Mouse (Mus musculus) neural tube, embryonic 14.5 days (tissue): ENCODE measurements at regions not wholly inside any gene's neighbourhood (a gene's known extent, or its start where the extent isn't known, plus 50 kb on each side); places are given as distances from the start of the nearest gene placed in this dataset.

Source experiments
- ATAC-seq: fragments of 200-750 bp; cut with Nextera tagmentation; 2 replicates; pipeline ENCODE4 v1.8.0; 2017; ENCODE audit warnings: low read depth, mild to moderate bottlenecking, moderate TSS enrichment, moderate library complexity
- H3K27ac ChIP-seq: fragments of 300-500 bp; sonication (generic); 2 replicates; pipeline ENCODE4 v1.5.1; 2014; ENCODE audit warnings: low read depth, mild to moderate bottlenecking, control low read depth, low read length, moderate library complexity, mixed read lengths
- H3K27me3 ChIP-seq: fragments of 300-500 bp; sonication (generic); 2 replicates; pipeline ENCODE4 v1.6.1; 2014; ENCODE audit warnings: low read length; ENCODE audit not compliant: control insufficient read depth, insufficient read depth
- H3K36me3 ChIP-seq: fragments of 300-500 bp; sonication (generic); 2 replicates; pipeline ENCODE4 v1.6.1; 2014; ENCODE audit warnings: low read length, mixed read lengths; ENCODE audit not compliant: control insufficient read depth, insufficient read depth
- H3K4me1 ChIP-seq: fragments of 300-500 bp; sonication (generic); 2 replicates; pipeline ENCODE4 v1.6.1; 2014; ENCODE audit warnings: low read length; ENCODE audit not compliant: control insufficient read depth, insufficient read depth
- H3K4me2 ChIP-seq: fragments of 300-500 bp; sonication (generic); 2 replicates; pipeline ENCODE4 v1.6.1; 2014; ENCODE audit warnings: mild to moderate bottlenecking, low read depth, low read length, control low read depth
- H3K4me3 ChIP-seq: fragments of 300-500 bp; sonication (generic); 2 replicates; pipeline ENCODE4 v1.5.1; 2014; ENCODE audit warnings: low read depth, low read length, control low read depth, mixed read lengths
- H3K9ac ChIP-seq: fragments of 300-500 bp; sonication (generic); replicated peaks from 2 replicates; pipeline ENCODE4 v1.6.1; 2014; ENCODE audit warnings: low read depth, mild to moderate bottlenecking, control low read depth, low read length, mixed read lengths
- H3K9me3 ChIP-seq: fragments of 300-500 bp; sonication (generic); 2 replicates; pipeline ENCODE4 v1.6.1; 2016; ENCODE audit warnings: low read length; ENCODE audit not compliant: control insufficient read depth
- WGBS: fragments of 180-500 bp; shearing (Covaris S2); extraction: QIAGEN DNeasy Blood & Tissue Kit; methylation state at CpG from one replicate; pipeline ENCODE4 v1.1.7; 2014; 5-methylcytosine and 5-hydroxymethylcytosine counted together

DNA sequence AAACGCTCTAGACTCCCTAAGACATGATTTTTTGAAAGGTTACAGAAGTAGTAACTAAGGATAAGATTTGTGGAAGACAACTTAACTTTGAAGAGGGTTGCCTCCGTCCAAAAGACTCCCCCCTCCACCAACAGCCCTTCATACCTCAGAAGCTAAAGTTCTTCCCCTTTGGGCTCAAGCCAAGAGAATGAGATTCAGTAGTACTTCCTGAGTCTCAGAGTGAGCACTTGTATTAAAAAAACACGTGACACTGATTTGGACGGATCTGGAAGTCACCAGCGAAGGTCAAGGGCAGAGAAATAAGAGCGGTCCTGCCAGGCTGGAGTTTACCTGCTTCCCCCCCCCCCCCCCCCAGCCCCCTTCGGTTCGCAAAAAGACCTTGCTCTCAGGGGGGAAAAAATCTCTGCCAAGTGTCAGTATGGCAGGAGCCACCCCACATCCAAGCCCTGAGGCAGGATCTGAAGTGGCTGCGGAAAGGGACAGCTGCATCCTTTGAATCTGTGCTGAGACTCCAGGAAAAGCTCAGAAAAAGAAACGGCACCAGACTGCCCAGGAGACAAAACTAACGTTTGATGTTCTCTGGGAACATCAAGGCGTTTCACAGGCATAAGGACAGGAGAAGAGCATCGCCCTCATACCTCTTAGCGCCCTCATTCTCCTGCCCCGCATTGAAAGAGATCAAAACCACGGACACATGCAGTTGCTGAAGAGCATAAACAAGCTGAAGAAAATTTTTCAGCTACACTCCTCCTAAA is 341.2 kb upstream of the Atp2b1 start:
- WGBS = 70% methylated on average over 16 of the region's 16 CpGs

DNA sequence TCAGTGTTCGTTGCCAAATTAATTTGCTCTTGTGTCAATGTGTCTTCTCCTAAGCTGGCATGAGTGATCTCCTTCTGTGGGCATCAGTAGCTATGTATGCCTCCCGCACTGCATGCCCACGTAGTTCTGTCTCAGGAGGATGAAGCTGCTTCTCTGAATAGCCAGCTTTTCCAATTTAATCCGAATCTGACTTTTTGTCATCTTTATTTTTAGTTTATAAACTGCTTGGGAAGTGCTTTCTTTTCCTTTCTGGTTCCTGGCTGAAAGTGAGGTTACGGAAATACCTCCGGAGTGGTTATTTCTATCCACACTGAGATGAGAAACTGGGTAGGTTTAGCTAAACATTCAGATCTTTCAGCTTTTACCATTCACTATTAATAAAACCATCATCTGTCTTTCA is 337.2 kb upstream of the Atp2b1 start:
- Histone ChIP-seq H3K9ac (no peak overlapping the region), H3K27me3 (no peaks in the 10 kb centered on the region), H3K9me3 (no peaks in the 10 kb centered on the region), H3K4me2 (no peak overlapping the region), H3K36me3 (no peaks in the 10 kb centered on the region), H3K4me3 (no peak overlapping the region), H3K27ac (no peak overlapping the region), H3K4me1 (no peaks in the 10 kb centered on the region)
- no peak for ATAC-seq
- 88% methylated on average over 6 of the region's 6 CpGs for WGBS

More for the DNA sequence above, 341.2 kb upstream of the Atp2b1 start:
- H3K9me3 ChIP-seq = no peaks in the 10 kb centered on the region
- H3K4me3 ChIP-seq = no peak overlapping the region
- ATAC-seq = no peak
- H3K27ac ChIP-seq = no peak overlapping the region
- H3K9ac ChIP-seq = no peak overlapping the region
- H3K36me3 ChIP-seq = no peaks in the 10 kb centered on the region
- H3K4me1 ChIP-seq = no peaks in the 10 kb centered on the region
- no peaks in the 10 kb centered on the region for H3K27me3 ChIP-seq
- H3K4me2 ChIP-seq = no peak overlapping the region

DNA sequence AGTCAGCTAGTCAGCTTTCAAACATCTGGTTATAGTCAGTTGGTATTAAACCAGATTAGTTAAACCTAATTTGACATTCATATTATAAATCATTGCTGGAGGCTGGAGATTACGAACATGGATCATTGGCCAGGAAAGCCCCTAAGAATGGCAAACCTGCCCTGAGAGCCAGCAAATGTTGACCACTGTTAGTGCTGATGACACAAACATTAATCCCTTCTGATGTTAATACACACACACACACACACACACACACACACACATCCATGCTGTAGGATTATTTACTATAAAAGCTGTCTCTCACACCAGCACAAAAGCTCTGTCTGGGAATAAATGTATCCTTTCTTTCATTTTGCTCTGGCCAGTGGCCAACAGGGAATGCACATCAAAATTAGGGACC is 329.4 kb upstream of the Atp2b1 start:
- Histone ChIP-seq H3K9ac (no peak overlapping the region), H3K4me2 (no peak overlapping the region), H3K27me3 (no peaks in the 10 kb centered on the region), H3K36me3 (no peaks in the 10 kb centered on the region), H3K4me1 (no peaks in the 10 kb centered on the region), H3K9me3 (no peaks in the 10 kb centered on the region), H3K4me3 (no peak overlapping the region), H3K27ac (no peak overlapping the region)
- 70% methylated on average over 1 of the region's 1 CpGs for WGBS
- ATAC-seq = no peak

DNA sequence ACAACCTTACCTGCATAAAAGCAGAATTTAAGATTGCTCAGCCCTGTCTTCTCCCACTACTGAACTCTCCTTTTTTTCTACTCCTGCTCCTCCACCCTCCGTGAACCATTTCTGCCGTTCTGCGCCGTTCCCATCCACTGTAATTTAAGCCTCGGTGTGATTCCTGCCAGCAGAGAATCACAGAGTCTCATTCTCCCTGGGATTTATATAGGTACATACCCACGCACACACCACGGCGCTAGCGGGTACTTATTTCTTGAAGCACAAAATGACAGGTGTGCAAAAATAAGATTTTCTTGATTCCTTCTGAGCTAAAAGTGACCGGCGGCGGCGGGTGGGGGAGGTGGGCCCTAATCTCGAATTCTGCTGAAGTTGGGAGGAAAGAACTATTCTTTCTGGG is 324.5 kb upstream of the Atp2b1 start:
- no peak for ATAC-seq

DNA sequence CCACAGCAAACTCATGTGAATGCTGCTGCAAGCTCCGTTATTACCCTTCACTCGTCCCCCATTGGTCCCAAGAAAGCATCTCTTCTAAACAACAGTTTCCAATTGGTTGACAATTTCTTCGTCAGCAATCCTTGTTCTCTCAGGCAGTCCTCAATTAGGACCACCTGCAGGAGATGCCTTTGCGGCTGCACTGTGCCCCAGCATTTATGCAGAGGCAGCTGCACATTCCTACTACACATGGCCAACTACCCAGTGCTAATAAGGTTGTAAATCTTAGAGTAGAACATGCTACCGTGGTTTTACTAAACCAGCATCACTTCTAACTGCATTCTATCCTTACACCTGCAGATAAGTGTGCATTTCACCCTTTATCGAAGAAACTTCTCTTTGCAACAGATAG is 322.1 kb upstream of the Atp2b1 start:
- ATAC-seq = no peak
- Histone ChIP-seq H3K36me3 (no peaks in the 10 kb centered on the region), H3K4me1 (no peaks in the 10 kb centered on the region), H3K27ac (no peak overlapping the region), H3K27me3 (no peaks in the 10 kb centered on the region), H3K4me3 (no peak overlapping the region), H3K4me2 (no peak overlapping the region), H3K9ac (no peak overlapping the region), H3K9me3 (no peaks in the 10 kb centered on the region)
- 56% methylated on average over 6 of the region's 6 CpGs for WGBS

More for the DNA sequence above, 324.5 kb upstream of the Atp2b1 start:
- 86% methylated on average over 14 of the region's 14 CpGs for WGBS
- H3K27ac ChIP-seq = no peak overlapping the region
- no peak overlapping the region for H3K4me3 ChIP-seq
- H3K4me1 ChIP-seq = no peaks in the 10 kb centered on the region
- no peak overlapping the region for H3K9ac ChIP-seq
- no peak overlapping the region for H3K4me2 ChIP-seq
- H3K36me3 ChIP-seq = no peaks in the 10 kb centered on the region
- H3K9me3 ChIP-seq = no peaks in the 10 kb centered on the region
- no peaks in the 10 kb centered on the region for H3K27me3 ChIP-seq

DNA sequence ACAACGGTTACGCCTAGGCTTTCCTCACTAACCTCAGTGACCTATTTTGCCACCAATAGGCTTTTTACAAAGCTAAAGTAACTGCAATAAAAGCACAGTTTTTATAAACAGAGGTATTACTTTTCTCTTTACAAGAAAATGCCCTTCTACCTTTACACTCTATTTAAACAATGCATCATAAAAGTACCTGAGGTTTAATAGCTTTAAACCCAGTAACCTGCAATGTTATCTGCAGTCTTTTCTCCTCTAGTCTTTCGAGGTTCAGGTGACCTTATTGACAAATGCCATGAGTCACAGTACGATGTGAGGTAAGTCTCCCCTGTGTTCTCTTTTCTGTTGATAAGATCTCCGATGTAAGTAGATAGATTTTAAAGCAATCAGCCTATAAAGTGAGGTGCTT is 320.3 kb upstream of the Atp2b1 start:
- Histone ChIP-seq H3K9ac (no peak overlapping the region), H3K27ac (no peak overlapping the region), H3K9me3 (no peaks in the 10 kb centered on the region), H3K4me1 (no peaks in the 10 kb centered on the region), H3K27me3 (no peaks in the 10 kb centered on the region), H3K4me3 (no peak overlapping the region), H3K4me2 (no peak overlapping the region), H3K36me3 (no peaks in the 10 kb centered on the region)
- ATAC-seq = no peak
- 84% methylated on average over 5 of the region's 5 CpGs for WGBS

DNA sequence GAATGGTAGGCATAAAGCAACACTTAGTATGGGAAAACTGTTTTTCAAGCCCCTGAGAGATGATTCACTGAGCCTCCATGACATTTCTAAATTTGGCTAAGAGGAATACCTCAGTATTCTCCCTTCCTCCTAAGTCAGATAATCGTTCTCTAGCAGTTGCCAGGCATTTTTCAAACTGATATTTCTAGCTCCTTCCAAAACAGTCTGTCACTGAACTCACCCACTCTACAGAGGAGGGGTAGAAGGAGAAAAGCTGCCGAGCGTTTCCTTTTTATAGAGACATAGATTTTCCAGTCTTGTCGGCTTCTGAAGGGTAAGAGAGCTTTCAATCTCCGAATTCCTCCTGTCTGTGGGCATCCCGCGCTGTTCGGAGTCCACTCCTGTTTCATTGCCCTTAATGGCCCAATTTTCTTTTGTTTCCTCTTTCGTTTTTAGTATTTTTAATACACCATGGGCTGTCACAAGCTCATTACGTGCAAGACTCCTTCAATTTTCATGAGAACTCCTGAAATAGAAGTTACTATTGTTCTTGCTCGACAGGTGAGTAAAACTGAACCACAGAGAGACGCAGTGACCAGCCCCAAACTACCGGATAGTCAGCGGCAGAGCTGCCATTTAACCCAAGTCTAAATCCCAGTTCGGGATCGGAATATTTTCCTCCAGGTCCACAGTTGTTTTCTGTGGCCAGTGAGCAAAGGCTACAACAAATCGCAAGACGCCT is 305.8 kb upstream of the Atp2b1 start:
- Histone ChIP-seq H3K27me3 (no peaks in the 10 kb centered on the region), H3K9me3 (no peaks in the 10 kb centered on the region), H3K4me2 (no peak overlapping the region), H3K4me3 (no peak overlapping the region), H3K36me3 (no peaks in the 10 kb centered on the region), H3K4me1 (no peaks in the 10 kb centered on the region), H3K27ac (no peak overlapping the region), H3K9ac (no peak overlapping the region)
- no peak for ATAC-seq
- WGBS = 86% methylated on average over 18 of the region's 18 CpGs

DNA sequence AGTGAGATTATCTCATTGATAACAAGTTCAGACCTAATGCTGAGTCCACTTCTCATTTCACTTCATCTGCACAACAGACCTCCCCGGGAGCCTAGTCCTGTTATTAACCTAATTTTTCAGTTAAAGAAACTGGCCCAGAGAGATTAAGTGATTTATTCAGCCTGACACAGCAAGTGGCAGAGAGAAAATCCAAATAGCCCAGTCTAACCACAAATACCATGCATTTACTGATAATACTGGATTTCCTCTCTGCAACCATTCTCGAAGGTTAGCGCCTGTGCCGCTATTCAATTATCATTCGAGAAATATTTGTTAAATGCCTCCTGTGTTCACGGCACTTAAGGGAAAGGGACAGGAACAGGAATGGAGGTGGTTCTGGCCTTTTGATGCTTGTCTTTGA is 303.5 kb upstream of the Atp2b1 start:
- H3K9me3 ChIP-seq = no peaks in the 10 kb centered on the region
- H3K9ac ChIP-seq = no peak overlapping the region
- no peaks in the 10 kb centered on the region for H3K27me3 ChIP-seq
- H3K27ac ChIP-seq = no peak overlapping the region
- no peak overlapping the region for H3K4me2 ChIP-seq
- no peaks in the 10 kb centered on the region for H3K4me1 ChIP-seq
- H3K4me3 ChIP-seq = no peak overlapping the region
- no peaks in the 10 kb centered on the region for H3K36me3 ChIP-seq
- 82% methylated on average over 6 of the region's 6 CpGs for WGBS
- no peak for ATAC-seq

DNA sequence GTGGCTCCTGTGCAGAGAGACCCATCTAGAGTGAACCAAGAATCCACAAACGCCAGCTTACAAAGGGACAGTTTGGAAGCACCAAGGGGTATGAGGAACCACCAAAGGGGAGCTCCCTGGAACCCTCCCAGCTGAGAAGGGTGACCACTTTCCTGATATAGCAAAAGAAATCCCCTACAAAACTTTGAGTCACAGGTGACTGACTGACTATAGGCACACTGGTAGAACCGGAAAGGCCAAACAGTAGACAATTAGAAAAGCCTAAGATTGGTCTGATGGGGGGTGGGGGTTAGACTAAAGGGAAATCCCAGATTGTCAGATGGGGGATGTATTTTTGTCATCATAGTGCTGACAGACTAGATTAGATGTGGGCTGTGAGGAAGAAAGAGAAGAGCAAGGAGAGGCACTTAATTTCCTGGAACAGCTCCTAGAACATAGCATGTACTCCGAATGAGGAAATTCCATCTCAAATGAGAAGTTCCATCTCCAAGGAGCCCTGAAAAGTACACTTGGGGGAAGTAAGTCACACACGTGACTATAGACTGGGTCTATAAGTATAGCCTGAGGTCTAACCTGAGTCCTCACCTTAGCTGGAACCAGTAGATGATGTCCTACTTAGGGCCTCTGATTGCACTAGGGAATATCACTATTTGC is 302.4 kb upstream of the Atp2b1 start:
- Histone ChIP-seq H3K4me1 (no peaks in the 10 kb centered on the region), H3K27ac (no peak overlapping the region), H3K4me2 (no peak overlapping the region), H3K4me3 (no peak overlapping the region), H3K27me3 (no peaks in the 10 kb centered on the region), H3K9ac (no peak overlapping the region), H3K9me3 (no peaks in the 10 kb centered on the region), H3K36me3 (no peaks in the 10 kb centered on the region)
- WGBS = 88% methylated on average over 4 of the region's 4 CpGs
- no peak for ATAC-seq
